Mouse (Mus musculus) midbrain, embryonic 14.5 days (tissue): ENCODE measurements around the gene Slc6a14. TPM values are rescaled to one million over a fixed set of nuclear protein-coding genes. Genes with fewer than 3 reads are reported as not detected.

ENCODE experiments used
- polyA plus RNA-seq: library from polyadenylated mRNA; unstranded; fragments of >200 nt; fragmentation: Nextera tagmentation; extraction: Ambion mirVana; gene quantifications from 2 replicates; pipeline ENCODE4 v1.2.1, GENCODE M21; 2014

Gene Slc6a14
- polyA plus RNA-seq, 1 experiment from 2014 or later = not detected

Other genes with a start within 250 kb of the Slc6a14 start
- 1.4 and 2.2 TPM in 2 replicates for gene Agtr2, start 230.4 kb upstream of the Slc6a14 start, polyA plus RNA-seq
- gene Gm28269, start 30.2 kb downstream of the Slc6a14 start, polyA plus RNA-seq = not detected in 2 replicates